Mouse (Mus musculus): ENCODE data around the gene Mfap5. TPM values are rescaled to one million over a fixed set of nuclear protein-coding genes. Genes with fewer than 3 reads are reported as not detected.
"Not testable (repeated sequence)": the region's sequence is repeated elsewhere in the genome, so short reads cannot be mapped to it uniquely, and the experiment has no call there.

Mfap5 gene
- 3.0 and 3.1 TPM in 2 replicates for polyA plus RNA-seq (2016; fragmentation: Nextera tagmentation; extraction: Ambion mirVana)

DNA sequence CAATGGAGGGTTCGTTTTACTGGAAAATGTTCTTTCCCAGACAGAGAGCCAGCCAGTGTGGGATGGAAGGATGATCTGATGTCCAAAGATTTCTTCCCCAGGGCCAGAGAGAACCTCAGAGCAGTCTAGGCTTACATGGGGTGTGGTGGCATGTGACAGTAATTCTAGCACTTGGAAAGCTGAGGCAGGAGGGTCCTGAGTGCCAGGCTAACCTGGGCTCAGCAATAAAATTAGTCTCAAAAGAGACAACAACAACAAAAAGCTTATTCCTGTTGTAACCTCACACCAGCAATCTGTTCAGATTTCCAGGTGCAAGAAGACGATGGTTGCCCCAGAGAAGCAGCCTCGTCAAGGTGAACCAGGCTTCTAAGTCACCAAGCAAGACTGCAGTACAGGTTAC lies at the start of gene Mfap5:
Gene Mfap5, plus strand, starts transcription at position 301 of the 400 bp plus-strand sequence.
- Histone ChIP-seq H3K9me3 (no peaks in the 10 kb centered on the region), H3K4me3 (no peak within 1 kb of the TSS), H3K36me3 (no peaks in the 10 kb centered on the region), H3K4me2 (replicated peaks) (no peak within 1 kb of the TSS), H3K9ac (no peak within 1 kb of the TSS), H3K27ac (no peak within 1 kb of the TSS), H3K4me1 (0 out of 2 replicates have a peak, but pooled peaks cover 5% of the 10 kb centered on the region), H3K27me3 (no peaks in the 10 kb centered on the region)
- ATAC-seq (ENCODE audit: insufficient number of reproducible peaks, insufficient read depth, low FRiP score, low TSS enrichment): no peak
- 89% methylated on average over 3 of the region's 3 CpGs for WGBS

DNA sequence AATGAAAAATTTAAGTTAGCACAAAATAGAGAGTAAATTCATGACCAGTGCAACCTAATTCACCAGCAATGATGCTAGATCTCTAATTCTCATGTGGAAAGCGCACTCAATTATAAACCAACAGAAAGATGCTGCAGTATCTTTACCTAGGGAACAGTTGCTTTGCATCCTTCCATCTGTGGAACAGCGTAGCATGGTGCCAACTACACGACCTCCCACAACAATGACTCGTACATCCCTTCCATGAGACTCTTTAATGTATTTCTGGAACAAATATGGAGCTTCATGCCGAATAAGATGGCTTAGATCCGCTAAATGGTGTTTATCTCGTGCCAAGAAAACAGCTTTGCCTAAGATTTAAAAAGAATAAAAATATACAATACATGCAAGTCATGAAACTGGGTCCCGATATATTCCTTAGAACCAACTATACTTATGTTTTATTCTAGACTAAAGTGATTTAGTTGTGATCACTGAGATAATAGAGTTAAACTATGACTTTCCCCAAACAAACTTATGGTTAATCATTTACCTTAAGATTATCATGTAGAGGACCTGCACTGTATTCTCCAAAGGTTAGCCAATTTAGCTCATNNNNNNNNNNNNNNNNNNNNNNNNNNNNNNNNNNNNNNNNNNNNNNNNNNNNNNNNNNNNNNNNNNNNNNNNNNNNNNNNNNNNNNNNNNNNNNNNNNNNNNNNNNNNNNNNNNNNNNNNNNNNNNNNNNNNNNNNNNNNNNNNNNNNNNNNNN lies 46.5 kb upstream of the Mfap5 start:
- no peak for ATAC-seq (ENCODE audit: insufficient number of reproducible peaks, insufficient read depth, low FRiP score, low TSS enrichment)
- Histone ChIP-seq H3K9me3 (no peaks in the 10 kb centered on the region), H3K27me3 (no peaks in the 10 kb centered on the region), H3K4me3 (no peak overlapping the region), H3K9ac (no peak overlapping the region), H3K27ac (no peak overlapping the region), H3K4me2 (replicated peaks) (no peak overlapping the region), H3K36me3 (peaks cover 54% of the 10 kb centered on the region), H3K4me1 (no peaks in the 10 kb centered on the region)
- 93% methylated on average over 8 of the region's 8 CpGs for WGBS

DNA sequence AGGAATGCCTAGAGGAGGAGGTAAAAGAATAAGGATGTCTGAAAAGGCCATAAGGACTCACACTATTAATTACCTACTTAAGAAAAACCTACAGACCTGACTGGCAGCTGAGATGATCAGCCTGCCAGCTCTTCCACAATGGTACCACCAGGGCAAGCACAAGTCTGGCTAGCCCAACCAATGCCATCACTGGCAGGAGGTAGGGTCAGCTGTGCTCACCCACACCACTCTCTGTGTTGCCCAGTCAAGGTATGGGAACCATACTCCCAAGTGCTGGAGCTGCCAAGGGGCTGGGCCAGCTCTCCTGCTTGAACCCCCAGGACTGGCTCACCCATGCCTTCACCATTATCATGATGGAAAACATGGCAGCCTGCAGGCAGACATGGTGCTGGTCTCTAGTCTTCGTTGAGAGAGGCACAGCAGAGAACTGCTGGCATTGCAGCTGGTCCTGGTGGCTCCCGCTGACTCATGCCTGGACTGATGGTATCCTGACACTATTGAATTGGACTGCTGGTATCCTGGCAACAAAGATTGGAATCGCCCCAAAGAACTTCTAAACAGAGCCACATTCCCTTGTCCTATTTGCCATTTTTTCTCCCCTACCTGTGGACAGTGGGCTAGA lies 39.4 kb upstream of the Mfap5 start:
- peaks cover 55% of the 10 kb centered on the region for H3K36me3 ChIP-seq
- no peak overlapping the region for H3K27ac ChIP-seq
- H3K4me1 ChIP-seq: no peaks in the 10 kb centered on the region
- H3K4me3 ChIP-seq: no peak overlapping the region
- no peak for ATAC-seq (ENCODE audit: insufficient number of reproducible peaks, insufficient read depth, low FRiP score, low TSS enrichment)
- no peak overlapping the region for H3K4me2 ChIP-seq (replicated peaks)
- WGBS: 89% methylated on average over 3 of the region's 3 CpGs
- H3K9me3 ChIP-seq: no peaks in the 10 kb centered on the region
- no peak overlapping the region for H3K9ac ChIP-seq
- no peaks in the 10 kb centered on the region for H3K27me3 ChIP-seq

DNA sequence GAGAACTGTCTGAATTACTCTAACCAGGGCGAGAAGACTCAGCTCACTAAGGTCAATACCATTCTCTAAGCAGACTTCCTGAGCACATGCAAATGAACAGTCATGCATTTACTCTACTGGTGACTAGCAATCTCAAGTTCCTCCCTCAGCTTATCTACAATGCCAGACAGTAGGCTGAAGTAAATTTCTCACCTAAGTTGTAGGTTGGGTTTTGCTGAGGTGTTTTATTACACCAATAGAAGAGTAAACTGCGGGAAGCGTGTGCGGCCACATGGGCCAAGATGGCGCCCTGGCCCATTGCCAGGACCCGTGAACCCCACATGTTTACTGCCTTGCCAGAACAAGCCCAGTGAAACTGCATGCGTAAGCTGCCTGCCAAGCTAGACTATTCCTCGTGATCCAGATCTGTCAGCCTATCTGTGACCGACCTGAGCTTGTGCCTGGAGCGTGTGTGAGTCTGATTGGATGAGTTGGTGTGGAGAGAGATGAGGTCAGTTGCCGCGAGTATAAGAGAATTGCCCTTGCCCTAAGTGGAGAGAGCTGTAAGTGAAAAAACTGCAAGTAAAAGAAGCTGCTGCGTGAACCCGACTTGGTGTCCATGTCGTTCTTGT lies 36.5 kb upstream of the Mfap5 start:
- Histone ChIP-seq H3K27me3 (no peaks in the 10 kb centered on the region), H3K4me3 (no peak overlapping the region), H3K9ac (no peak overlapping the region), H3K9me3 (no peaks in the 10 kb centered on the region), H3K27ac (no peak overlapping the region), H3K4me2 (replicated peaks) (no peak overlapping the region), H3K4me1 (no peaks in the 10 kb centered on the region), H3K36me3 (peaks cover 47% of the 10 kb centered on the region)
- WGBS: 94% methylated on average over 15 of the region's 15 CpGs
- no peak for ATAC-seq (ENCODE audit: insufficient number of reproducible peaks, insufficient read depth, low FRiP score, low TSS enrichment)

DNA sequence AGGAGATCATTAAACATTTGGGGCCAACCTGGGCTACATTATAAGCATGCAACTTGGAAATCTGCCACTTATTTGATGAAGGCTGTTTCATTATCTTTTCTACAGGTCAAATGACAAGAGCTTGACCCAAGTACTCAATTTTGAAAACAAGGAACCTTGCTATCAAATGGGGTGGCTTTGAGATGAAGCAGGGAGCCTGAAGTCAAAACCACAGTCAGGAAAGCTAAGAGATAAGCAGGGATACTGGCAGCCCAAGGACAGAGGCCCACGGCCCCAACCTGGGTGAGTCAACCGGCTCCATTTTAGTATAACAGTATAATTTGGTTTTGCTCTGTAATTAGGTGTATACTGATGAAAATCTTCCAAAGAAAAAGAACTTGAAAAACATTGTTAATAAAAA lies 35.4 kb upstream of the Mfap5 start:
- Histone ChIP-seq H3K4me2 (replicated peaks) (no peak overlapping the region), H3K4me3 (no peak overlapping the region), H3K4me1 (no peaks in the 10 kb centered on the region), H3K9ac (no peak overlapping the region), H3K27ac (no peak overlapping the region), H3K27me3 (no peaks in the 10 kb centered on the region), H3K36me3 (peaks cover 45% of the 10 kb centered on the region), H3K9me3 (no peaks in the 10 kb centered on the region)
- no peak for ATAC-seq (ENCODE audit: insufficient number of reproducible peaks, insufficient read depth, low FRiP score, low TSS enrichment)
- 87% methylated on average over 2 of the region's 2 CpGs for WGBS

DNA sequence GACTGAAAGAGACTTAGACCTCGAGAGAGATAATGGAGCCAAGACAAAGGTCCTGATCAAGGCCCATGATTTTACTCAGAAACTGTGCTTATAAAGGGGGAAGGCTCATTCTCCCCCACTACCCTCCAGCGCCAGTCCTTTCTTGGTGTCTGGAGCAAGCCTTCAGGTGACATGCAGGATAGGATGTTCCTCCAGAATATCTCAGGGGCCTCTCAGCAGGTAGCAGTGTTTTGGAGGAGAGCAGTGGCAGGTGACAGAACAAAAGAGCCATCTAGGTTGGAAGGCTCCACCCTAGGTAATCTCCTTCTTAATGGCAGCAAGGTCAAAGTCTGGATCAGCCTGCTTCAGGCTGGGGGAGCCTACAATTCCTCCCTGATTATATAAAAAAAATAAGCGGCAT lies 34.2 kb upstream of the Mfap5 start:
- H3K4me1 ChIP-seq; H3K9me3 ChIP-seq; H3K9ac ChIP-seq; H3K27me3 ChIP-seq; ATAC-seq (ENCODE audit: insufficient number of reproducible peaks, insufficient read depth, low FRiP score, low TSS enrichment); H3K4me3 ChIP-seq; H3K4me2 ChIP-seq (replicated peaks); H3K27ac ChIP-seq: not testable (repeated sequence)
- WGBS: 87% methylated on average over 3 of the region's 3 CpGs
- H3K36me3 ChIP-seq: peaks cover 37% of the 10 kb centered on the region

DNA sequence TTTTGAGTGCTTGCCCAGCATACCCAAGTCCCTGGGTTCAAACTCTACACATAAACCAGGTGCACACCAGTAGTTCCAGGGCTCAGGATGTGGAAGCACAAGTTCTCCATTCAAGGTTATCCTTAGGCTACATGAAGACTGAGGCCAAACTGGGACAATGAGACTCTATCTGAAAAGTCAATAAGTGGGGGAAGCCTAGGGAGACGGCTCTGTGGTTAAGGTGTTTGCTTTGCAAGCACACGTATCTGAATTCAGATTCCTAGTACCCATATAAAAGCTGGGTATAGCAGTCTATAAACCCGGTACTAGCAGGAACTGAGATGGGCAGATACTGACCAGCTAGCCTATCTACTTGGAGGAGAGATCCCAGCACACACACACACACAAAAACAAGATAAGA lies 27.6 kb upstream of the Mfap5 start:
- no peak overlapping the region for H3K9ac ChIP-seq
- H3K36me3 ChIP-seq: no peaks in the 10 kb centered on the region
- no peaks in the 10 kb centered on the region for H3K9me3 ChIP-seq
- no peaks in the 10 kb centered on the region for H3K27me3 ChIP-seq
- H3K4me3 ChIP-seq: no peak overlapping the region
- no peak overlapping the region for H3K27ac ChIP-seq
- no peak overlapping the region for H3K4me2 ChIP-seq (replicated peaks)
- 81% methylated on average over 3 of the region's 3 CpGs for WGBS
- no peaks in the 10 kb centered on the region for H3K4me1 ChIP-seq
- ATAC-seq (ENCODE audit: insufficient number of reproducible peaks, insufficient read depth, low FRiP score, low TSS enrichment): no peak

DNA sequence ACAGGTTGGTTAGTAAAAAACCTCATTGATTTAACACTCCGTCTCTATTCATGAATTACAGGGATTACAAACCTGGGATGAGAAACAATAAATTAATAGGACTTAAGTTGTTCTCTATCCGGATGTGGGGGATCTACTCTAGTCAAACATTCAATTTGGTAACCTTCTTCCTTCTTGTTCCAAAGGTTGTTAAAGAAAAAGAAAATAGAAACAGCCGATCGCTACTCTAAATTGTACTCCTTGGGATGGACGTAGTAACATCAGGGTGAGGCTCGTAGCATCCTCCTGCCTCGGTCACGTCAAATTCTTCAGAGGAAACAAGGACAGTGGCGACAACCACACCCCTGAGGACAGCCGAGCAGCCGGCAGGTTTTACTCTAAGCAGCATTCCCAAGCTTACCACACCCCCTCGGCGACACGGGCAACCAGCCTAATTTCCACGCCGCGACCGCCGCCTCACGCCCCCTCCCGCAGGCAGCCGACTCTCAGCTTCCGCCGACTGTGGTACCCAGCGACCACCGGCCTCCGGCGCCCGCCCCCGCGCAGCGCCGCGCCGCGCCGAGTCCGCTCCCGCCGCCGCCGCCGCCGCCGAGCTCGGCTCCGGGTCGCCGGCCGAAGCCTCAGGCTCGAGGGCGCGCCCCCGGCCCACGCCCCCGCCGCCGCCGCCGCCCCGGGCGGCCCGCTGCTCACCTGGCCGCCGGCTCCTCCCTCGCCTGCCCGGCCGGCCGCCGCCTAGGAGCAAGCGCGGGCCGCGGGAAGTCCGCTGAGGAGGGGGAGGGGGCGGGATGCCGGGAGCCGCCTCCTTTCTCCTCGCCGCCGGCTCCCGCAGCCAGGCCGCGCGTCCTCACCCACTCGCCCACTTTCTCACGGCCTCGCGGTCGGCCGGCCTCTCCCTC lies 20.0 kb upstream of the Mfap5 start:
- WGBS: 4% methylated on average over 46 of the region's 91 CpGs
- H3K9ac ChIP-seq: peak overlapping the region; percentile 85
- H3K4me2 ChIP-seq (replicated peaks): peak overlapping the region; percentile 62
- no peaks in the 10 kb centered on the region for H3K36me3 ChIP-seq
- no peaks in the 10 kb centered on the region for H3K9me3 ChIP-seq
- H3K27me3 ChIP-seq: no peaks in the 10 kb centered on the region
- 0 out of 2 replicates have a peak, but pooled peaks cover 8% of the 10 kb centered on the region for H3K4me1 ChIP-seq
- H3K27ac ChIP-seq: peak overlapping the region; percentile 91
- H3K4me3 ChIP-seq: peak overlapping the region; percentile 66
- ATAC-seq (ENCODE audit: insufficient number of reproducible peaks, insufficient read depth, low FRiP score, low TSS enrichment): peak; percentile 72

DNA sequence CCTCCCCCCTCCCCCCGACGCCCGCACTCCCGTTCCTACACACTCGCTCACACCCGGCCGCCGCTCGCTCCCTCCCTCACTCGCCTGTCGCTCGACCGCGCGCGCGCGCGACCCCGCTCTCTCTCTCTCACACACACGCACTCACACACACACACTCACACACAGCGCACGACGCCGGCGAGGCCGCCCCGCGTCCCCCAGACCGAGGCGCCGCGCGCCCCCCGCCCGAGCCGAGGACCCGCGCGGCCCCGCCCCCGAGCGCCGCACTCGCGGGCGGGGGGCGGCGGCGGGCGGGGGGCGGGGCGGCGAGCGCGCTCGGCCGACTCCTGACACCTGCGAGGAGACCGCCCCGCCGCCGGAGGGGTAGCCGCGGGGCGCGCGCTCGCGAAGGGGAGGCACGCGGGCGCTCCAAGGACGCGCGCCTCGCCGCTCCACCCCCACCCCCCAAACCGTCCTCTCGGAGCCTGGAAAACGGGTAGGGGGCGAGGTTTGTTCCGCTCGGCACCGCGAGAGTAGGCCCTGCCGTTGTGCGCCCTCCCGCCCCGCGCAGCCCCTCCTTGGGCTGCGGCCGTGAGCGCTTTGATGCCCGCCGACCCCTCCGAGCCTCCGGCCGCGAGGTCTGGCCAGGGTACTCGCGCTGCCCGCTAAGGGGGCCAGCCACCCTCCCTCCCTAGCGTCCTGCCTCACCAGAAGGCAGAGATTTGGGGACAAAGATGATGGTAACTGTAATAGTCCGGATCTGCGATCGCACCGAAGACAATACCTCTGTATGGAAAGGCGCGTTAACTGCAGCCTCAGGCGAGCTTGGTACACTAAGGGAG lies 19.1 kb upstream of the Mfap5 start:
- Histone ChIP-seq H3K9ac (peak overlapping the region; percentile 85), H3K36me3 (no peaks in the 10 kb centered on the region), H3K4me3 (peak overlapping the region; percentile 66), H3K27ac (peak overlapping the region; percentile 91), H3K9me3 (no peaks in the 10 kb centered on the region), H3K4me2 (replicated peaks) (peak overlapping the region; percentile 62), H3K4me1 (peaks cover 13% of the 10 kb centered on the region; the same call in 1 of the 2 replicates), H3K27me3 (no peaks in the 10 kb centered on the region)
- 2% methylated on average over 68 of the region's 111 CpGs for WGBS
- ATAC-seq (ENCODE audit: insufficient number of reproducible peaks, insufficient read depth, low FRiP score, low TSS enrichment): peak; percentile 88

DNA sequence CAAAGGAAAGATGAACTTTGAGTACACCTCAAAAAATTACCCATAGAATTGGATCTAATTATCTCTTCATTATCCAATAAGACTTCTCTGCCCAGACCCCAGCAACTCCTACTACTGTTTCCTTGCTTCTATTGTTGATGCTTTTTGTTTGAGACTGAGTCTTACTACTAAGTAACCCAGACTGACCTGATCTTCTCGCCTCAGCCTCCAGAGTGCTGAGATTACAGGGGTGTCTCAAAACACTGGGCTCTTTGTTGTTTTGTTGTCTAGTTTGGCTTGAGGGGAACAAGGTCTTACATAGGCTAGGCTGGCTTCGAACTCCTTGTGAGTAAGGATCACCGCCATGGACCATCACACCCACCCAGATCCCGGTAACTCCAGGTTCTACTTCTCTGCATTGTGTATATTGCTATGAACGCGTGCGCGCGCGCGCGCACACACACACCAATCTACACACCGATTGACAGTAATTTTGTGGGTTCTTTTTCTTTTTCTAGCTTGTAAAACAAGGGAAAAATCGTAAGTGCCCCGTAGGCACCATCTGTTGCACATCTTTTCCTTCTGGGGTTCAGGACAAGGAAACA lies 14.6 kb upstream of the Mfap5 start:
- no peaks in the 10 kb centered on the region for H3K27me3 ChIP-seq
- WGBS: 20% methylated on average over 15 of the region's 15 CpGs
- H3K4me1 ChIP-seq: peaks cover 33% of the 10 kb centered on the region
- peak overlapping the region; percentile 57 for H3K4me2 ChIP-seq (replicated peaks)
- H3K4me3 ChIP-seq: peak overlapping the region; percentile 33
- no peak for ATAC-seq (ENCODE audit: insufficient number of reproducible peaks, insufficient read depth, low FRiP score, low TSS enrichment)
- H3K36me3 ChIP-seq: no peaks in the 10 kb centered on the region
- peak overlapping the region; percentile 39; the same call in 1 of the 2 replicates for H3K9ac ChIP-seq
- H3K27ac ChIP-seq: peak overlapping the region; percentile 94
- H3K9me3 ChIP-seq: no peaks in the 10 kb centered on the region

Data from embryonic facial prominence, embryonic 12.5 days (tissue).